Mouse (Mus musculus): ENCODE measurements around the gene Tex44.

Tex44 gene

DNA sequence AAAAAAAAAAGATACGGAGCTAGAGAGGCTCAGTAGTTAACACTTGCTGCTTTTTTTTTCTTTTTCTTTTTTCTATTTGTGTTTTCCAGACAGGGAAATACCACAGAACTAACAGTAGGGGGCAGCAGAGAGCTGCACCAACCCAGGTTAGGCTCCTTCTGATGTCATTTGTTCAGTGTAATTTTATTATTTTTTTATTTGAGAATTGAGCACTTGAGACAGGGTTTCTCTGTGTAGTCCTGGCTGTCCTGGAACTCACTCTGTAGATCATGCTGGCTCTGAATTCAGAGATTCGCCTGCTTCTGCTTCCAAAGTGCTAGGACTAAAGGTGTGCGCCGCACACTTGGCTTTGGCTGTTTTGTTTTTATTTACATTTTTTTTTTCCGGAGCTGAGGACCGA, 9.8 kb upstream of the Tex44 start:
- in situ Hi-C loops (cut with MboI, MseI), result loop anchor here in 1 of 2 experiments (25.0 kb wide), 1 partner anchor 621 kb away; no protein-coding TSS in a partner anchor

DNA sequence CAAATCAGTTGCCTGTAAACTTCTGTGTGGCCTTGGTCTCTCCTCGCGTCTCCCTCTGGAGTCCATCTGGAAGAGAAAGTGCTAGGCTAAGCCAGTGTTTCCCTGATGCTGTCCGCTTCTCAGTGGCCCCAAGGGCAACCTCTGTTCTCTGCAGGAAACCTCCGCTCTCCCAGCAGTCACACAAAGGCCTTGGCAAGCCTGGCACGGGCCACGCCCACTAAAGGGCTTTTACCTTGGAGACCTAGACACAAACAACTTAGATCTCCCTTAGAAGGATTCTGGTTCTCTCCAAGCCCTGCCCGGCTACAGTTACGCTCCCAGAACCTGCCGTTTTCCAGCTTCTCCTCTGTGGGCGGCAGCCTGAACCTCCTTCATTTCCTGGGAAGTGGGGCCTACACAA, 5.1 kb upstream of the Tex44 start:
- in situ Hi-C loops (cut with MboI, MseI), result loop anchor here (5.0 to 25.0 kb wide), 2 partner anchors 616 to 1451 kb away; no protein-coding TSS in a partner anchor

DNA sequence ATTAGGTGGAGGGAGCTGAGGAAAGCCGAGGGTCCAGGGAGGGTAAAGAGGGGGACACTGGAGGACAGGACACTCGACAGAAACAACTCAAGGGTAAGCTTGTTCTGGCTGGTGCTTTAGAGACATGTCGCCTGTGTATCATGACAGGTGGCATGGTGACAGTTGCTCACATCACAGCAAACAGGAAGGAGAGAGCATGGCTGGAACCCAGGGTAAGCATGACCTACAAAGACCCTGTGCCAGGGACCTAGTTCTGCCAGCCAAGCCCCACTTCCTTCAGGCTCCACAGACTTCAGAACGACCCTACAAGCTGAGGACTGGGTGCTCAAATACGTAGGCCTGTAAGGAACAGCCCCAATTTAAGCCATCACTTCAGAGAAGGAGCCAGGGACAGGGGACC, 2.2 kb upstream of the Tex44 start:
- in situ Hi-C loops (cut with MboI, MseI), result loop anchor here (5.0 to 25.0 kb wide), 2 partner anchors 613 to 1448 kb away; no protein-coding TSS in a partner anchor

DNA sequence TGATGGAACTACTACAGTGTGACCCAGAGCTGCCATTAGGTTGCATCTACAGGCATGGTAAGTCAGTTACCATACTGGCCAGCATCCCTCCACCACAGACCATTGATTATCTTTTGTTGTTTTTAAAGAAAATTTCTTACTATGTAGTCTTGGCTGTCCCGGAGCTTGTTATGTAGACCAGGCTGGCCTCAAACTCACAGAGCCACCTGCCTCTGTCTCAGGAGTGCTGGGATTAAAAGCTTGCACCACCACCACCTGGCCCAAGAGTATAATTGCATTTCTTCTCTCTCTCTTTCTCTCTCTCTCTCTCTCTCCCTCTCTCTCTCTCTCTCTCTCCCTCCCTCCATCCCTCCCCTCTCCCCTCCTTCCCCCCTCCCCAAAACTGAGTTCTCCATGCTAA, 1.8 kb upstream of the Tex44 start:
- in situ Hi-C loops (cut with MboI, MseI), result loop anchor here (5.0 to 25.0 kb wide), 2 partner anchors 613 to 1448 kb away; no protein-coding TSS in a partner anchor

DNA sequence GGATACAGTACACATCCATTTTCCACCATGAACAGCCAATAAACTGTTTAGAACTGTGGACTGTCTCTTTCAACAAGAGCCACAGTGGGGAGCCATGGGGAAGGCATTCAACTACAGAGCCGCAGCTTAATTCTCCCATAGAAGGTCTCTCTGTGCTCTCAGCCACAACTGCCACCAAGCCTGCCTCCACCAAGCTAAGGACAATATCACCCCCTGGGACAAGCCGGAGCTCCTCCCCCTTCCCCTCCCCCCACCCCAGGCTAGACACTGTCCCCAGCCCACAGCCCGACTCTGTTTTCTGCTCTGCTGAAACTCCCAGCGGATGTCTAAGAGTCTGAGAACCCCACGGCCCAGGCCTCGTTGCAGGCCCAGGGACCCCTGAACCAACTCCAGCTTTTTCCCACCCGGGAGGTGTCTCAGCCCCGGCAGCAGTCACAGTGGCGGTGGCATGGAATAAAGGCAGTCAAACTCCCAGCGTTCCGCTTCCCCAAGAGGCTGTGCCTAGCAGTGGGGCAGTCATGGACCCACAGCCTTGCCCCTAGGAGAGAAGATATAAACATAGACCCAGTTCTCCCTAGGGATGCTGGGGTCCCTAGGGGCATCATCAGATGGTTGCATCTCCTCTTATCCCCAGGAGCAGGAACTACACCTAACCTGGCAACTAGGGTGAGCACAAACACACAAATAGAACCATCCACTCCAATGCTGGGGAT, 1.1 kb upstream of the Tex44 start:
- in situ Hi-C loops (cut with MboI, MseI), result loop anchor here (5.0 to 25.0 kb wide), 3 partner anchors 58 to 1447 kb away; no protein-coding TSS in a partner anchor

DNA sequence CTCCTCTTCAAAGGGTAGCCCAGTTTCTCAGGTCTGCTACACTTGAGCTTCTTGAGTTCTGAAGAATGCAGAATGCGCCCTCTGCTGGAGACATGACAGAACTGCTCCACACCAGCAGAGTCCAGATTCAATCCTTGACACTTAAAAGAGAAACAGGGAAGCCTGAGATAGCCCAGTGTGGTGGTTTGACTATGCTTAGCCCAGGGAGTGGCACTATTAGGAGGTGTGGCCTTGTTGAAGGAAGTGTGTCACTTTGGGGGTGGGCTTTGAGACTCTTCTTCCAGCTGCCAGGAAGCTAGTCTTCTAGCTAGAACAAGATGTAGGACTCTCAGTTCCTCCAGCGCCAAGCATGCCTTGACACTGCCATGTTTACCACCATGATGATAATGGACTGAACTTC, 3.9 kb downstream of the Tex44 start:
- in situ Hi-C loops (cut with MboI, MseI), result no loop called here

DNA sequence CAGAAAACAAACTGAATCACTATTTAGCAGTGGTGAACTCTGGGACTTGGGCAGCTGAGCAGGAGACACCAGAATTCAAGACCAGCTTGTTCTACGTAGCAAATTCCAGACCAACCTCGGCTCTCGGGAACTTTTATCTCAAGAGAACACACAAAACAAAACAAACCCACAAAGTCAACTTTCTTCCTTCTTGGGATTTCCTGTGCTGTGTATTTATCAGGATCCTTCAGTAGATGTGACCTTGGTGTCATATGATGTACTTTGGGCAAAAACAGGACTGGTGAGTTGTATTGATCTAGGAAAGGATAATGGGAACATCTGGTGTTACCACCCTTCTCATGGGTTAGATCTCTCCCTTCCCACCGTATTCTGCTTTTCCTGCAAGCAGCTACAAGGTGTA, 6.6 kb downstream of the Tex44 start:
- in situ Hi-C loops (cut with MboI, MseI), result no loop called here

DNA sequence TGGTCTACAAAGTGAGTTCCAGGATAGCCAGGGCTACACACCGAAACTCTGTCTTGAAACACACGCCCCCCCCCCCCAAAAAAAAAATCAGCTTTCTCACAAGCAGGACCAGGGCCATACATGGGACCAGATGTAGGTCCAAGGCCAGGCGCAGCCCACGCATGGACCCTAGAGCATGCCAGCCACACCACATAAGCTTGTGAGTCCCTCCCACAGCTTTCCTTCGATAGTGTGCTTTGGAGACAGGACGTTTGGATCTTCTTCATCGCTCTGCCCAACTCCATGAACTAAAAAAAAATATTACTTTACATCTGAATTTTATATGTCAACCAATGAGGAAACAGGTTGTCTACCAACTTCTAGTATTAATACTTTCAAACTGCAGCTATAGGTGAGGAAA, 7.2 kb downstream of the Tex44 start:
- in situ Hi-C loops (cut with MboI, MseI), result no loop called here

DNA sequence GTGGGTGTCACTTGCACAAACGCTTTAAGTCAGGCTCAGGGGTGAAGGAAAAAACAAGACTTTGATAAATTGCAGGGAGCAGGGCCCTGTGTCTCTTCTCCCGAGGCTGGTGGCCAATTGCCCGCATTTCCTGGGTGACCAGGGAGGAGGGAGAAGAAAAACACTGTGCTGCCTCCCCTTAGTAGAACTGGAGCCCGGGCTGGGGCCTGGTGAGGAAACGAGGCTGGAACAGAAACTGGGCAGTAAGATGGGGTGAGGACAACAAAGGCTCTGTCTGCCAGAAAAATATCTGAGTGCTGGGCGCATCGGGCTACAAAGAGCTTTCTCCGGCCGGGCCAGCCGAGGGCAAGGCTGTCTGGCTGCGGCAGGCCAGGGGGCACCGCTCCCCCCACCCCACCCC, 7.9 kb downstream of the Tex44 start:
- in situ Hi-C loops (cut with MboI, MseI), result no loop called here

DNA sequence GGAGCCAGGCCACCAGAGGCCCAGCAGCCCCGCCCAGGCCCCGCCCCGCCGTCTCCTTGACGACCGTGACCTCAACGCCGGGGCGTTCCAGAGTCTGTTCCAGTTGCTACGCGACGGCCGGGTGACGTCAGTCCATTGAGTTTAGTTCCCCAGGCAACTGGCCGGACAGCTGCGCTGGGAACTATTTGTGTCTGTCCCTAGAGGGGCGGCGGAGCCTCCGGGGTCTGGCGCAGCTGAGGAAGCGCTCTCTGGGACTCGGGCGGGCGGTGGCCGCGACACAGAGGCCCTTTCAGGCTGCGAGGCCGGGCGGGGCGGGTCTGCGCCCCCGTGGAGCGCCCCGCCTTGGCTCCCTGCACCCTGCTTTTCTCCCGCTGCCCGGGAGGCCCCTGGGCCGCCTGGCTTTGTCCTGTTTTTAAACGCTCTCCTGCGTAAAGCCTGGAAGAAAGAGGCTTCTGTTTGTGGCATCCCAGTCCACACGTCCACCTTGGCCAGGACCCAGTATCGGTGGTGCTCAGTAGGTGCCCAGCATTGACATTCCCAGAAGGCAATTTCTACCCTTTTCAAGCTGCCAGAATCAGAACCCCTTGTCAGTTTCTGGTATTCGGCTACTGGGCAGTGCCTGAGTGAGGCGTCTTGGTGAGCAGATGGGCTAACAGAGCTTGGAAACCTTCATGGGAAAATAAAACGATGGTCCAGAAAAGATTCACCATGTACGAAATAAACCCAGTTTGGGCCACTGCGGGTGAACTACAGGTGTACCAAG, 8.5 kb downstream of the Tex44 start:
- in situ Hi-C loops (cut with MboI, MseI), result loop anchor here in 1 of 2 experiments (5.0 kb wide), 1 partner anchor 93 kb away; the partner anchor contains the start of gene Ptma

DNA sequence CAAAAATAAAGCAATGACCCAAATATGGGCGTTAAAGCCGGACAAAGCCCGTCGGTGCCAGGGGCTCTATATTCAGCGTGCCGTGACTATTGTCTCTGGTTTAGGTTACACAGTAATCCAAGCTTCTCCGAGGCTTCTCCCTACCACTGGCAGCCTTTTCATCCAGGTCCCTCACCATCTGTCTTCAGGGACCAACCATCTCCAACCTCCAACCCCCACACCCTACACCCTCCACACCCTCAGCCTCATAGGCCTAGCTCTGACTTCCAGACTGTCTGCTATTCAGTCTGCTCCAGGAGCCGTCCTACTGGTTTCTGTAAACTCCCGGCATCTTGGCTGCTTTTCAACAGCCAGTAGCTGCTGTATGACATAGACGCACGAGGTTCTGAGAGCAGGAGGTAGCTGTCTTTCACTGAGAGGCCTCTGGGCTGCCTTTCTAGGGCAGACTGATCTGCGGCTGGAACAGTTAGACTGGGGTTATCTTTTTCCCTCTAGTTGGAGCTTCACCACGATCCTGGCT, 9.2 kb downstream of the Tex44 start:
- in situ Hi-C loops (cut with MboI, MseI), result loop anchor here in 1 of 2 experiments (5.0 kb wide), 1 partner anchor 92 kb away; the partner anchor contains the start of gene Ptma

DNA sequence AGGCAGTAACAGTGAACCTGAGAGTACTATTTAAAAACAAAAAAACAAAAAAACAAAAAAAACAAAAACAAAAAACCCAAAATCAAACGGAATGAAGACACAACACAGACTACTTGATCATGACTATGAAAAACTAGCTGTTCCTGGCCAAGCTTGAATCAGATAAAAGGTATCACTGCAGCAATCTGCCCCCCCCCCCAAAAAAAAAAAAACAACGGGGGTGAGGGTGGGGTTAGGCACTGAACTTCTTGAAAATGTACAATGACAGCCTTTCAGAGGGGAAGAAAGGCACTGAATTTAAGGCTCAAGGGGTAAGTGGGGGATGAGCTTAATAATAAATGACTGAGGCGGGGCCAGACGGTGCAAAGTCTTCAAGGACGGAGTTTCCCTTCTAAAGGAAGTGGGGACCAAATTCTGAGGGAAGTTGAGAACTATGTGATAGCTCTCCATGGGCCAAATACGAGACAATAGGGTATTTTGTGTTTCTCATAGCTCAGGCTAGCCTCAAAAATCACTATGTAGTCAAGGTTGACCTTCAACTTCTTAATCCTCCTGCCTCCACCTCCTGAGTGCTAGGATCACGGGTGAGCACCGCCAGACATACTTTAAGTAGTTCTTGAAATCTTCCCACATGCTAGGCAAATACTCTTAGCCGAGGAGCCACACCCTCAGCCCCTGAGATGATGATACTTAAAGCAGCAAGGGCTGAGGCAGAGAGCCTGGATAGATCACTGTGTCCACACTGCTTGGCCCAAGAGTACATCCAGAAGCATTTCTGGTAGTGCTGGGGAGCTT, 11.3 kb downstream of the Tex44 start:
- in situ Hi-C loops (cut with MboI, MseI), result loop anchor here in 1 of 2 experiments (5.0 kb wide), 1 partner anchor 90 kb away; the partner anchor contains the start of gene Ptma

DNA sequence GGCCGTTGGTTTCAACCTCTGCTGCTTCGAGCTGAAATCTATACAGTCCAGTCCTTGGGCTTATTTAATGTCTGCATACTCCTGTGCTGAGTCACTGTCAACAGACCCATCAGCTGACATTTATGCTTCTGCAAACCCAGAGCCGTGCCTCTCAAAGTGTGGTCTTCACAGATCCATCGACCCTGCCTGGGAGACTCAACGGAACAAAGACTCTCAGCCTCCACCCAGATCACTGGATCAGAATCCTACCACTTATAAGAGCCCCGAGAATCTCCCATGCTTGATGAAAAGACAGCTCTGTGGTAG, 11.8 kb downstream of the Tex44 start:
- in situ Hi-C loops (cut with MboI, MseI), result loop anchor here in 1 of 2 experiments (5.0 kb wide), 1 partner anchor 89 kb away; the partner anchor contains the start of gene Ptma

DNA sequence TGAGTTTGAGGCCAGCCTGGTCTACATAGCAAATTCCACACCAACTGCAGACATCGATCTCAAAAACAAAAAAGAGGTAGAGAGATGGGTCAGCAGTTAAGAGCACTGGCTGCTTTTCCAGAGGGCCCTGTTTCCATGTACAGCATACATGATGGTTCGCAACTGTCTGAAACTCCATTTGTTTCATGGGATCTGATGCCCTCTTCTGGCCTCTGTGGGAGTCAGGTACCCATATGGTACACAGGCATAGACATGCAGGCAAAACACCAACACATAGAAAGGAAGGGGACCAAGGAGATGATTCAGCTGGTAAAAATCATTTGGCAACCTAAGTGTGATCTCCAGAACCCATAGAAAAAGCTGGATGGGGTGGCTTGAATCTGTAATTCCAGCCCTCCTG, 12.4 kb downstream of the Tex44 start:
- in situ Hi-C loops (cut with MboI, MseI), result loop anchor here in 1 of 2 experiments (5.0 kb wide), 1 partner anchor 89 kb away; the partner anchor contains the start of gene Ptma

DNA sequence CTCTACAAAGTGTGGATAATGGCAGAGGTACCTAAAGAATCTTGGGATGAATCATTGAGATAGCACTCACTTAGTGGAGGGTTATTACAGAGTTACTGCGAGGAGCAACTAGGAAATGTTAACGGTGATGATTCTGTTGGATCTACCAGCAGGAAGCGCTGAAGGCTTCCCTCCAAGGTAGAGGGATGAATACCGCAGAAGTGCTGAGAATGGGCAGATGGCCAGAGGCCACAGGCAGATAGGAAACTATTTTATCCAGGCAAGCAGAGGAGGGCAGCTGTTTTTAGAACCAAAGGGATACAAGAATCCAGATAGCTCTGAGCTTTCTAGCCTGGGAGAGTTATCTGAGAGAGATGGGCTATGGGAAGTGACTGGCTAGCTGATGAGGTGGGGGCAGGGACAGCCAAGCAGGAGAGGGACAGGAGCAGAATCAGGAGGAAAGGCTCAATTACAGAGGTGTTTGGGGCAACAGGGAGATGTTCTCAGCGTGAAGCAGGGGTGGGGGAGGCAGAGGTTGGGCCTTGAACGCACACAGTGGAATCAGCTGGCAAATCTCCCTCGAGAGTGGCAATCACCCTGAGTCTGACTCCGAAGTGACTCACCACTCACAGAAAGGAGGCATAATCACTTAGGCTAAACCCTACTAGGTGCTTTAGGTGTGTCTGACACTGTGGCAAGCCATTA, 13.5 kb downstream of the Tex44 start:
- in situ Hi-C loops (cut with MboI, MseI), result loop anchor here (5.0 kb wide), 3 partner anchors 63 to 93 kb away; partner anchors contain the start of gene Ptma (in 1 of the 2)

DNA sequence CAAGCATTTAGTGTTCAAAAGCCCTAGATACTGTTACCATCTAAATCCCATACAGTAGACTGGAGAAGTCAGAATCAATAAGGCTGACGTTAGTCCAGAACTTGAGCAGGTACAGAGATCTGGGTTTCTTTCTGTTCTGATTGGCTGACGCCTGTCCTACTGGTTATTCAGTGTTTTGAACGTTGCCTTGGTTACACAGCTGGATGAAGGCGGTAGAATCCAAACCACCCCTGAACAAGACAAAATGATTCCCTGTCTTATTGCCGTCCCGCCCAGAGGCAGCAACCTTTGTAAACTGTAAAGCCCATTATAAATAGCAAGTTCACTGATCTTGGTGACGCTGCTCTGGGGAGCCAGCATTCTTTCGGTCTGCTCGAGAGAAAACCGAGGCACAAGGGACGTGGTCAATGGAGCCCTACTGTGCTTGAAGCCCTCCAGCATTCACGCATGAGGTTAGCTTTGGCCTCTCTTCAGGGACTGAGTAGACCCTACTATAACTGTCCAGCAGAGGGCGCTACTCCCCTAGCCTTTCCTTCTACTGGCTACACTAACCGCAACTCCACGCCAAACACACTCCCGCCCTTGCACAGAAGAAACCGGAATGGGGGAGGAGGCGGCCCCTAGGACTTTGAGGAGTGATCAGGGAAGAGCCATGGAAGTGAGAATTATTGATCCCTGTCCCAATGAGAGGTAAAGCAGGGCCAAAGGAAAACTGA, 14.2 kb downstream of the Tex44 start:
- in situ Hi-C loops (cut with MboI, MseI), result loop anchor here (5.0 kb wide), 2 partner anchors 62 to 92 kb away; no protein-coding TSS in a partner anchor

DNA sequence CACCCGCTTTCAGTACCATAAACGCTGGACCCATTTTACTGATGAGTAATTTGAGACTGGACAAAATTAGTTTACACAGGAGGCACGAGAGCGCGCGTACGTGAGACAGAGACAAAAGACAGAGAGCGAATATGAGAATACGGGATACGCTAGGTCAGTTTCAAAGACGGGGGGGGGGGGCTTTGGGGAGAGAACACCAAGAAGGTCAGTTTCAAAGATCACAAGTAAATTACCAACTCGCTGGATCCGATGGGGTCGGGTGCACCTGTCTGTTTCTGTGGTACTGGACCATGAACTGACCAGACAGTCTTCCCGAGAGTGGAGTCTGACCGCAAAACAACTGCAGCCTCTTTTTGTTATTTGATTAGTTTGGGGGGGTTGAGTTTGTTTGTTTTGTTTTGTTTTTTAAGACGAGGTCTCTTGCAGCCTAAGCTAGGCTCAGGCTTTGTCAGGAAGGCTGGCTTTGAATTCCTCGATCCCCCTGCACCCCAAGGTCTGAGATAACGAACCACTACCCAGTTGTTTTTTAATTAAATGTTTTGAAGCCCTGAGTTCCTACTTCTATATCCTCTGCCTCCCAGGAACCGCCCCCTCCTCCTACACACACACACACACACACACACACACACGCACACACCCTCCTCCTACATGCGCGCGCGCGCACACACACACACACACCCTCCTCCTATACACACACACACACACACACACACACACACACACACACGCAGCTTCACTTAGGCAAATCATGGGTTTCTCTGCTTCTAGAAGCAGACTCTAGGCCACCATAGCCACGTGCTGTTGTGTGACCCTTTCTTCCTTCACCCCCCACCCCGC, 15.0 kb downstream of the Tex44 start:
- in situ Hi-C loops (cut with MboI, MseI), result loop anchor here (5.0 kb wide), 2 partner anchors 61 to 91 kb away; no protein-coding TSS in a partner anchor

DNA sequence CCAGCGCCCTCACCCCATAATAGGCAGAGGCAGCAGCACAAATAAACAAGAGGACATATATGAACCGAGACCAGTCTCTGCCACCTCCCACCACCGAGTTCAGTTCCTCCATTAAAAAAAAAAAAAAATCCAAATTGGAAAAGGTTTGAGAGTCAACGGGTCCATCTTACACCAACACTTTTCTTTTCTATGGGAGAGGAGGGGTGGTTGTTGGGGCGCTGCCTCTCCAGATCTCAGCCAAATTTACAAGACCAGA, 15.5 kb downstream of the Tex44 start:
- in situ Hi-C loops (cut with MboI, MseI), result loop anchor here (5.0 kb wide), 2 partner anchors 61 to 91 kb away; no protein-coding TSS in a partner anchor
